Mouse (Mus musculus): ENCODE data around the gene Pex1. TPM values are rescaled to one million over a fixed set of nuclear protein-coding genes. Genes with fewer than 3 reads are reported as not detected.

Gene Pex1
- polyA plus RNA-seq, 1 experiment: not detected

- H3K4me1 ChIP-seq (ENCODE audit: control insufficient read depth, insufficient read depth, low read length): no peaks in the 10 kb centered on the region
- no peak overlapping the region for H3K4me3 ChIP-seq (ENCODE audit: insufficient read depth, low read depth, low read length)
- no peak overlapping the region for H3K27ac ChIP-seq (ENCODE audit: insufficient read depth, low read depth, low read length)
- TF ChIP-seq CTCF (IDR thresholded peaks at IDR 0.05; ENCODE audit: insufficient read depth, low read depth, low read length) (no peak), POLR2A (IDR thresholded peaks at IDR 0.05; ENCODE audit: insufficient read depth, low read depth, low read length) (no peak)
- WGBS: 93% methylated on average over 6 of the region's 6 CpGs
Measured at GRCm38 (mm10) chr5:3669938-3670554, 74.2 kb downstream of the Pex1 start.

Other genes starting within 250 kb of the Pex1 start
- not detected in 2 replicates for gene Fam133b, start 52.2 kb upstream of the Pex1 start, polyA plus RNA-seq (2012; ENCODE audit: insufficient read depth, insufficient read length, low replicate concordance, missing spikeins)
- gene 1700109H08Rik, start 24.5 kb upstream of the Pex1 start, polyA plus RNA-seq (2012; ENCODE audit: insufficient read depth, insufficient read length, low replicate concordance, missing spikeins): not detected in 2 replicates
- gene Rbm48, start 519 bp downstream of the Pex1 start, polyA plus RNA-seq (2012; ENCODE audit: insufficient read depth, insufficient read length, low replicate concordance, missing spikeins): not detected in 2 replicates
- not detected in 2 replicates for gene Tmbim7, start 55.1 kb downstream of the Pex1 start, polyA plus RNA-seq (2012; ENCODE audit: insufficient read depth, insufficient read length, low replicate concordance, missing spikeins)
- not detected in 2 replicates for gene Gatad1, start 61.1 kb downstream of the Pex1 start, polyA plus RNA-seq (2012; ENCODE audit: insufficient read depth, insufficient read length, low replicate concordance, missing spikeins)
- gene Ankib1, start 206.9 kb downstream of the Pex1 start, polyA plus RNA-seq (2012; ENCODE audit: insufficient read depth, insufficient read length, low replicate concordance, missing spikeins): not detected in 2 replicates
- not detected in 2 replicates for gene Krit1, start 207.1 kb downstream of the Pex1 start, polyA plus RNA-seq (2012; ENCODE audit: insufficient read depth, insufficient read length, low replicate concordance, missing spikeins)
- gene Lrrd1, start 249.1 kb downstream of the Pex1 start, polyA plus RNA-seq (2012; ENCODE audit: insufficient read depth, insufficient read length, low replicate concordance, missing spikeins): not detected in 2 replicates